Mouse (Mus musculus) yolk sac, embryonic 10.5 days (tissue): ENCODE measurements around the gene Itsn1.

Source experiments
- DNase-seq: peaks from one replicate; pipeline ENCODE4 v3.0.0-alpha.2; 2017; ENCODE audit warnings: low spot score

The Itsn1 gene

GRCm38 (mm10) chr16:91909569-91910335 is 180.7 kb downstream of the Itsn1 start:
- no peak for DNase-seq

GRCm38 (mm10) chr16:91917631-91918096 is 188.6 kb downstream of the Itsn1 start:
- peak; percentile 79 for DNase-seq

GRCm38 (mm10) chr16:91918461-91918860 is 189.4 kb downstream of the Itsn1 start:
- no peak for DNase-seq

- no peak for DNase-seq
These were observed 190.0 kb downstream of the Itsn1 start for GRCm38 (mm10) chr16:91919056-91919455.

GRCm38 (mm10) chr16:91921340-91921739 is 192.3 kb downstream of the Itsn1 start:
- DNase-seq: no peak

- no peak for DNase-seq
These were observed 193.9 kb downstream of the Itsn1 start for GRCm38 (mm10) chr16:91922939-91923338.

GRCm38 (mm10) chr16:91924426-91924825 is 195.3 kb downstream of the Itsn1 start:
- no peak for DNase-seq

- DNase-seq: peak; percentile 81
These were observed 199.0 kb downstream of the Itsn1 start for GRCm38 (mm10) chr16:91927911-91928630.

- peak; percentile 95 for DNase-seq
These were observed 202.3 kb downstream of the Itsn1 start for GRCm38 (mm10) chr16:91931078-91932013.

GRCm38 (mm10) chr16:91932082-91932690 is 203.1 kb downstream of the Itsn1 start:
- DNase-seq: no peak

GRCm38 (mm10) chr16:91932843-91933518 is 203.9 kb downstream of the Itsn1 start:
- DNase-seq: no peak

- DNase-seq: no peak
These were observed 206.0 kb downstream of the Itsn1 start for GRCm38 (mm10) chr16:91935108-91935507.

GRCm38 (mm10) chr16:91935726-91936125 is 206.6 kb downstream of the Itsn1 start:
- no peak for DNase-seq

GRCm38 (mm10) chr16:91936340-91937030 is 207.4 kb downstream of the Itsn1 start:
- DNase-seq: peak; percentile 75

GRCm38 (mm10) chr16:91937281-91937680 is 208.2 kb downstream of the Itsn1 start:
- DNase-seq: no peak

GRCm38 (mm10) chr16:91938141-91938540 is 209.1 kb downstream of the Itsn1 start:
- no peak for DNase-seq

- DNase-seq: no peak
These were observed 211.6 kb downstream of the Itsn1 start for GRCm38 (mm10) chr16:91940726-91941125.

GRCm38 (mm10) chr16:91942201-91942600 is 213.1 kb downstream of the Itsn1 start:
- DNase-seq: no peak

GRCm38 (mm10) chr16:91946261-91946660 is 217.2 kb downstream of the Itsn1 start:
- no peak for DNase-seq

GRCm38 (mm10) chr16:91947093-91947492 is 218.0 kb downstream of the Itsn1 start:
- DNase-seq: no peak
